In genomic region chr4:139454339-139454738, GRCm38 (mm10) we compare ENCODE assay signal across 20 mouse cellular contexts.
"Had no signal": no experiment of that assay in that cellular context is flagged by ENCODE, and none has a peak within 500 bp of the region (broad histone marks: within the 10 kb centered on the region; RNA-seq: fewer than 3 reads in every experiment).

No protein-coding gene starts in this region.

- DNase-seq: heart, postnatal 14 days; heart, postnatal 36 days; heart, postnatal 4 days; kidney, adult 11 months; kidney, adult 18-20 months; kidney, adult 2 months; kidney, adult 8-10 months; kidney, adult 9 months; kidney, postnatal 10 days; kidney, postnatal 14 days; kidney, postnatal 25 days; kidney, postnatal 36 days; kidney, postnatal 4 days; layer of hippocampus, postnatal 36 days had no signal

- ATAC-seq: hindbrain, embryonic 16.5 days; hindbrain, postnatal 0 days; inflammation-experienced regulatory T-cells, adult 6 months; intestine, embryonic 15.5 days; intestine, embryonic 16.5 days; intestine, postnatal 0 days had no signal
